Mouse (Mus musculus): ENCODE results near the gene Olfr1094.

Gene Olfr1094

DNA sequence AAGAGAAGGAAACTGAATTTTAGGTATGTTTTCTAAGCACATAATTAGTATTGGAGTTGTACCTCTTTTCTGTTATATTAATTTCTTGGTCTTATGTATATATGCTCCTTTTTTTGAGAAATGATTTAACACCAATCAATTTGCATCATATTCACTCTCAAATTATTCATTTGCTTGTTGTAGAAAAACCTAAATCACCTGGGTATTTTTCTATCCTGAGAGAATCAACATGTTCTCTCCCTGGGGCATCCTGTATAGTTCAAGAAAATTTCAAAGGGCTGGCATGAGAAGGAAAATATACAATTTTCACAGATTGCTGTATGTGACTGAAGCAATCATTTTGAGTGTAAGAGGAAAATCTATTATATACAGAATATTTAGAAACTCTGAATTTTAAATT is at the start of gene Olfr1094:
TSS of gene Olfr1094 (plus strand) at position 301 of the 400 bp plus-strand sequence.
- no peak for DNase-seq

- no peak for DNase-seq
Measured at GRCm38 (mm10) chr2:86782179-86782578, 42.3 kb upstream of the Olfr1094 start, which contains the start of gene Olfr1093. Gene Olfr1093 (plus strand): TSS chr2:86782479.

DNA sequence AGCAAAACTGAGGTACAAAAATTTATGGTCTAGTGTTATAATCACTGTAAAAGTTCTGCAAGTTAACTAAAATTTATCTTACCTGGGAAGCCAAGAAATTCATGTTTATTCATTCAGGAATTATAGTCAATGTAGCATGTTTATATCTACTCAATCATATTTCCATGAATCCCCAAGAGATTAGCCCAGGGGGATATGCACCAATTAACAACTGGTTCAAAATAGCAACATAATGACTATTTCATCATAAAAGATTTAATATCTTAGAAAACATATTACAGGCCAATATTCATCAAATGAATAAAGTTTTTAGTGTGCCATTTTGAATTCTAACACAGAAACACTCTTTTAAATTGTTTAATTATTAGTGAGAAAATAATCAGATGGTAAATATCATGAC is 14.5 kb upstream of the Olfr1094 start, which contains the start of gene Olfr141:
TSS of gene Olfr141 (minus strand) at position 101 of the 400 bp plus-strand sequence.
- DNase-seq = no peak

GRCm38 (mm10) chr2:86851596-86851995 is 27.1 kb downstream of the Olfr1094 start, which contains the start of gene Olfr1095:
Gene Olfr1095 (minus strand): TSS chr2:86851696.
- no peak for DNase-seq

- DNase-seq = no peak
Measured at GRCm38 (mm10) chr2:86874702-86875101, 50.2 kb downstream of the Olfr1094 start, which contains the start of gene Gm13723. Gene Gm13723 (minus strand): TSS chr2:86874802.

All from lung, adult 18-20 months (tissue).